Mouse (Mus musculus) liver, embryonic 13.5 days (tissue): Measurements from ENCODE around the gene Prr11. TPM values are rescaled to one million over a fixed set of nuclear protein-coding genes. Genes with fewer than 3 reads are reported as not detected.
"Not testable (repeated sequence)": the region's sequence is repeated elsewhere in the genome, so short reads cannot be mapped to it uniquely, and the experiment has no call there.

ENCODE experiments used
- ATAC-seq: fragments of 200-750 bp; cut with Nextera tagmentation; 2 replicates; pipeline ENCODE4 v1.8.0; 2017; ENCODE audit warnings: low read depth, mild to moderate bottlenecking, moderate number of reproducible peaks, moderate library complexity
- DNase-seq: peaks from one replicate; pipeline ENCODE4 v3.0.0; 2022
- H3K27ac ChIP-seq: fragments of 300-500 bp; sonication (generic); 2 replicates; pipeline ENCODE4 v1.5.1; 2015; ENCODE audit warnings: moderate library complexity, mild to moderate bottlenecking, inconsistent platforms
- H3K27me3 ChIP-seq: fragments of 300-500 bp; sonication (generic); 2 replicates; pipeline ENCODE4 v1.6.1; 2015; ENCODE audit warnings: mild to moderate bottlenecking, inconsistent platforms
- H3K36me3 ChIP-seq: fragments of 300-500 bp; sonication (generic); 2 replicates; pipeline ENCODE4 v1.6.1; 2015; ENCODE audit warnings: mild to moderate bottlenecking, inconsistent platforms
- H3K4me1 ChIP-seq: fragments of 300-500 bp; sonication (generic); replicated peaks from 2 replicates; pipeline ENCODE4 v1.6.1; 2015; ENCODE audit warnings: inconsistent platforms
- H3K4me2 ChIP-seq: fragments of 300-500 bp; sonication (generic); 2 replicates; pipeline ENCODE4 v1.6.1; 2015; ENCODE audit warnings: inconsistent platforms, mild to moderate bottlenecking, moderate library complexity
- H3K4me3 ChIP-seq: fragments of 300-500 bp; sonication (generic); replicated peaks from 2 replicates; pipeline ENCODE4 v1.5.1; 2015; ENCODE audit warnings: mild to moderate bottlenecking, inconsistent platforms
- H3K9ac ChIP-seq: fragments of 300-500 bp; sonication (generic); 2 replicates; pipeline ENCODE4 v1.6.1; 2015; ENCODE audit warnings: mild to moderate bottlenecking, inconsistent platforms
- H3K9me3 ChIP-seq: fragments of 300-500 bp; sonication (generic); replicated peaks from 2 replicates; pipeline ENCODE4 v1.6.1; 2016; ENCODE audit warnings: inconsistent platforms
- WGBS: fragments of 180-500 bp; shearing (Covaris S2); methylation state at CpG from one replicate; pipeline ENCODE4 v1.1.7; 2015; ENCODE audit not compliant: insufficient replicate concordance; 5-methylcytosine and 5-hydroxymethylcytosine counted together
- polyA plus RNA-seq: library from polyadenylated mRNA; unstranded; fragments of >200 nt; fragmentation: Nextera tagmentation; extraction: Ambion mirVana; gene quantifications from 2 replicates; pipeline ENCODE4 v1.2.1, GENCODE M21; 2015

Prr11 gene
- polyA plus RNA-seq, 1 experiment from 2014 or later, result 4.6 TPM

DNA sequence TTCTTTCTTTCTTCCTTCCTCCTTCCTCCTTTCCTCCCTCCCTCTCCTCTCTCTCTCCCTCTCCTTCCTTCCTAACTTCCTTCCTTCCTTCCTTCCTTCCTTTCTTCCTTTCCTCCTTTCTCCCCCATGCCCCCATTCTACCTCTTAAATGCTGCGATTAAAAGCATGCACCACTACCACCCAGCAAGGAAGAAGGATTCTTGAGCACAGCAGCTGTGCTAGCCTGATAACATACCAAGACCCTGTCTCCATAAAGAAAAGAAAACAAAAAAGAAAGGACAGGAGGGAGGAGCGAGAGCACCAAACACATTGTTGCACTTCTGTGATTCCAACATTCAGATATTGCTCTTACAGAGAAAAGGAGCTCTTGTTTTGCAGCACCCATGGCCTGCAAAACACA lies 21.4 kb downstream of the Prr11 start:
- H3K9me3 ChIP-seq, result no peaks in the 10 kb centered on the region
- peak overlapping the region; percentile 71 for H3K4me2 ChIP-seq
- ATAC-seq (peak; percentile 53), DNase-seq (no peak)
- H3K4me1 ChIP-seq, result peaks cover 39% of the 10 kb centered on the region
- H3K4me3 ChIP-seq, result peak overlapping the region; percentile 79
- H3K9ac ChIP-seq, result peak overlapping the region; percentile 84
- no peaks in the 10 kb centered on the region for H3K27me3 ChIP-seq
- WGBS, result 20% methylated on average over 2 of the region's 2 CpGs
- H3K36me3 ChIP-seq, result peaks cover 48% of the 10 kb centered on the region
- H3K27ac ChIP-seq, result peak overlapping the region; percentile 63

- H3K27me3 ChIP-seq, result no peaks in the 10 kb centered on the region
- WGBS, result under 1% methylated on average over 43 of the region's 43 CpGs
- H3K4me2 ChIP-seq, result peak within 1 kb of the TSS; percentile 71
- H3K4me1 ChIP-seq, result peaks cover 39% of the 10 kb centered on the region
- peak within 1 kb of the TSS; percentile 84 for H3K9ac ChIP-seq
- peak within 1 kb of the TSS; percentile 63 for H3K27ac ChIP-seq
- no peaks in the 10 kb centered on the region for H3K9me3 ChIP-seq
- peaks cover 47% of the 10 kb centered on the region for H3K36me3 ChIP-seq
- peak; percentile 93 for ATAC-seq
- peak; percentile 79 for DNase-seq
- H3K4me3 ChIP-seq, result peak within 1 kb of the TSS; percentile 79
Observed at GRCm38 (mm10) chr11:87086290-87086984, 22.1 kb downstream of the Prr11 start, which contains the start of gene Smg8. Smg8 (minus strand) TSS chr11:87086774.

DNA sequence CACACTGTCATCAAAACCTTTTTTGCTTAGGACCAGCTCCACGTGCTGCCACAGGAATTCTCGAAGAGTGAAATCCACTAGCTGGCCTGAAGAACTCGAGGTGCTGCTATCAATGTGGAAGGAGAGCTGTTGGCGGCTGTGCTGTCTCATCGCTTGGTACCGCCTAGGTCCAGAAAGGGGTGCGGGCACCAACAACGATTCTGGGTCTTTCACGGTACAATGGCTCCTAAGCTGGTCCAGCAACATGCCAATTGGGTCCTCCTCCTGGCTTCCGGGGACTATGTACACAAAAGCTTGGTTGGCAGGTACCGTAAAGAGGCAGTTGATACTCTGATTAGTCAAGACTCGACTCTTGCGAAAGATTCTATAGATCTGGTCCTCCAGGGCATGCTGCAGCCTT lies 23.0 kb downstream of the Prr11 start:
- Histone ChIP-seq H3K4me3 (peak overlapping the region; percentile 79), H3K4me1 (peaks cover 39% of the 10 kb centered on the region), H3K4me2 (peak overlapping the region; percentile 71), H3K27me3 (no peaks in the 10 kb centered on the region), H3K9me3 (no peaks in the 10 kb centered on the region), H3K9ac (peak overlapping the region; percentile 84), H3K36me3 (peaks cover 47% of the 10 kb centered on the region), H3K27ac (0 out of 2 replicates have a peak overlapping the region, but pooled peaks have one; percentile 53)
- DNase-seq (no peak), ATAC-seq (no peak)
- 78% methylated on average over 13 of the region's 13 CpGs for WGBS

DNA sequence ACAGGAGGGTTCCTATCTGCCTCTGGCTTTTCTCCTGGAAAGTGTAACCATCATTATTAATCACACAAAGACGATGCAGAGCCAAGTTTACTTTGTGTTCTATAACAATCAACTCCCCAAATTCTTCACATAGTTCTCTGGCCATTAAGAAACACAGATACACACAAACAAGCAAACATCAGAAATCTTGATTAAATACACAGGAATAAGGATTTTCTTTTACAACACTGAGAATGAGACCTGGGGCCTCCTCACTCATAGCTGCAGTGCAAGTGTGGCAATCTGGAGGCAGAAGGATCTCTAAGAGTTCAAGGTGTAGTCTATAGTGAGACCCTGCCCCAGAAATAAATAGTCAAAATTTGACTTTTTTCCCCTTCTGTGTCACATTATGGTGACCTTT lies 24.8 kb downstream of the Prr11 start:
- no peak overlapping the region for H3K4me2 ChIP-seq
- H3K36me3 ChIP-seq, result peaks cover 52% of the 10 kb centered on the region
- H3K27me3 ChIP-seq, result no peaks in the 10 kb centered on the region
- no peaks in the 10 kb centered on the region for H3K9me3 ChIP-seq
- no peak overlapping the region for H3K27ac ChIP-seq
- H3K9ac ChIP-seq, result no peak overlapping the region
- ATAC-seq, result no peak
- DNase-seq, result no peak
- WGBS, result 91% methylated on average over 1 of the region's 1 CpGs
- H3K4me3 ChIP-seq, result no peak overlapping the region
- peaks cover 39% of the 10 kb centered on the region for H3K4me1 ChIP-seq

- peak within 1 kb of the TSS; percentile 99 for H3K4me2 ChIP-seq
- 2% methylated on average over 43 of the region's 43 CpGs for WGBS
- ATAC-seq, result peak; percentile 97
- peak within 1 kb of the TSS; percentile 16; the same call in 1 of the 2 replicates for H3K27ac ChIP-seq
- DNase-seq, result peak; percentile 85
- H3K9me3 ChIP-seq, result no peaks in the 10 kb centered on the region
- H3K4me3 ChIP-seq, result peak within 1 kb of the TSS; percentile 73
- H3K36me3 ChIP-seq, result peaks cover 23% of the 10 kb centered on the region
- peak within 1 kb of the TSS; percentile 84 for H3K9ac ChIP-seq
- H3K4me1 ChIP-seq, result peaks cover 22% of the 10 kb centered on the region
- no peaks in the 10 kb centered on the region for H3K27me3 ChIP-seq
Observed at GRCm38 (mm10) chr11:87073866-87074440, 34.6 kb downstream of the Prr11 start, which contains the start of gene Gdpd1. Gdpd1 (minus strand) TSS chr11:87074062.

- H3K9ac ChIP-seq, result peak overlapping the region; percentile 84
- H3K4me3 ChIP-seq, result peak overlapping the region; percentile 73
- no peak overlapping the region for H3K27ac ChIP-seq
- DNase-seq (peak; percentile 60), ATAC-seq (peak; percentile 62)
- peaks cover 20% of the 10 kb centered on the region for H3K36me3 ChIP-seq
- H3K4me1 ChIP-seq, result peaks cover 22% of the 10 kb centered on the region
- WGBS, result 2% methylated on average over 24 of the region's 24 CpGs
- no peaks in the 10 kb centered on the region for H3K27me3 ChIP-seq
- no peaks in the 10 kb centered on the region for H3K9me3 ChIP-seq
- H3K4me2 ChIP-seq, result peak overlapping the region; percentile 99
Observed at GRCm38 (mm10) chr11:87073343-87073865, 35.1 kb downstream of the Prr11 start.

GRCm38 (mm10) chr11:87062087-87062486 lies 46.4 kb downstream of the Prr11 start:
- DNase-seq (no peak), ATAC-seq (no peak)
- 44% methylated on average over 3 of the region's 3 CpGs for WGBS
- no peak overlapping the region for H3K9ac ChIP-seq
- H3K27me3 ChIP-seq, result no peaks in the 10 kb centered on the region
- H3K4me2 ChIP-seq, result no peak overlapping the region
- H3K4me1 ChIP-seq, result peaks cover 10% of the 10 kb centered on the region
- H3K27ac ChIP-seq, result no peak overlapping the region
- H3K4me3 ChIP-seq, result no peak overlapping the region
- no peaks in the 10 kb centered on the region for H3K36me3 ChIP-seq
- no peaks in the 10 kb centered on the region for H3K9me3 ChIP-seq

DNA sequence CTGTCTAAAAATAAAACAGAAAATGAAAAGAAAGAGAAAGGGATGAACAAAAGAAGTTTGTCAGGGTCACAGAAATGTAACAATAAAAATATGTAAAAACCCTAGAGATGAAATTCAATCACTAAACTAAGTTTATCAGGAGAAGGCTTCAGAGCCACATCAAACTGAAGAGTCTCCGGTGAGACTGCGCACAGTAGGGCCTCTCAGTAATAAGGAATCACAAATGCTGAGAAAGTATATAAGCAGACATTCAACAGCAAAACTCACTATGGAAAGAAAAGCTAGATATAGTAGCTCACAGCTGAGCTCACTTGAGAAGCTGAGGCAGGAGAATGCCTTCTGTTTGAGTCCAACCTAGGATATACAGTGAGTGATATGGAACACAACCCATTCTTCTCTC lies 48.1 kb downstream of the Prr11 start:
- Histone ChIP-seq H3K4me1 (peaks cover 26% of the 10 kb centered on the region), H3K9me3 (no peaks in the 10 kb centered on the region), H3K27ac (no peak overlapping the region), H3K4me2 (no peak overlapping the region), H3K4me3 (no peak overlapping the region), H3K27me3 (no peaks in the 10 kb centered on the region), H3K9ac (no peak overlapping the region), H3K36me3 (no peaks in the 10 kb centered on the region)
- DNase-seq (no peak), ATAC-seq (no peak)
- 88% methylated on average over 2 of the region's 2 CpGs for WGBS

- peaks cover 22% of the 10 kb centered on the region for H3K4me1 ChIP-seq
- DNase-seq (peak; percentile 14), ATAC-seq (peak; percentile 98)
- 34% methylated on average over 6 of the region's 6 CpGs for WGBS
- H3K4me2 ChIP-seq, result peak overlapping the region; percentile 41
- H3K4me3 ChIP-seq, result no peak overlapping the region
- no peaks in the 10 kb centered on the region for H3K36me3 ChIP-seq
- H3K9ac ChIP-seq, result peak overlapping the region; percentile 41; the same call in 1 of the 2 replicates
- no peaks in the 10 kb centered on the region for H3K9me3 ChIP-seq
- peak overlapping the region; percentile 63 for H3K27ac ChIP-seq
- no peaks in the 10 kb centered on the region for H3K27me3 ChIP-seq
Observed at GRCm38 (mm10) chr11:87056286-87056685, 52.2 kb downstream of the Prr11 start.

- H3K4me2 ChIP-seq, H3K27ac ChIP-seq, DNase-seq, H3K4me1 ChIP-seq, H3K36me3 ChIP-seq, H3K9me3 ChIP-seq, ATAC-seq, H3K9ac ChIP-seq, H3K4me3 ChIP-seq, H3K27me3 ChIP-seq: not testable (repeated sequence)
- WGBS, result 83% methylated on average over 7 of the region's 7 CpGs
Observed at GRCm38 (mm10) chr11:87048900-87049299, 59.6 kb downstream of the Prr11 start.

DNA sequence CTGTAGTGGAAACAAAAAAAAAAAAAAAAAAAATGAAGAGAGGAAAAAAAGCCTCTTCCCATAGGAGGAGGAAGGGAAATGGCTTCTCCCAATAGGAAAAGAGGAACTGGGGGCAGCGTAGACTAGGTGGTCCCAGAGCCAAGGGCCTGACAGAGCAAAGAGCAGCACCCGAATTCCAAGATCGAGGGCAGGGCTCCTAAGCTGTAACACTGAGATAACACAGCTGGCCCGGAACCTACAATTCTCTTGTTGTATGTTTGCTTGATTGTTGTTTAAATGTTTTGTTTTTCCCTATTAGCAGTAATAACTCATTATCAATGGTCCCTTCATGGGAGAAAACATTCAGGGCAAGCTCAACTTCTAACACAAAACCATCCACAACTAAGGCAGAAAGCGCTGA lies 61.5 kb downstream of the Prr11 start:
- DNase-seq (no peak), ATAC-seq (no peak)
- 48% methylated on average over 5 of the region's 5 CpGs for WGBS
- H3K4me3 ChIP-seq, result no peak overlapping the region
- H3K27ac ChIP-seq, result no peak overlapping the region
- H3K9ac ChIP-seq, result no peak overlapping the region
- no peak overlapping the region for H3K4me2 ChIP-seq
- no peaks in the 10 kb centered on the region for H3K9me3 ChIP-seq
- no peaks in the 10 kb centered on the region for H3K27me3 ChIP-seq
- H3K4me1 ChIP-seq, result peaks cover 9% of the 10 kb centered on the region
- H3K36me3 ChIP-seq, result no peaks in the 10 kb centered on the region
